Mouse (Mus musculus): ENCODE measurements around the gene Naxd. TPM values are rescaled to one million over a fixed set of nuclear protein-coding genes. Genes with fewer than 3 reads are reported as not detected.
"Not testable (repeated sequence)": the region's sequence is repeated elsewhere in the genome, so short reads cannot be mapped to it uniquely, and the experiment has no call there.

The Naxd gene
- polyA plus RNA-seq, 1 experiment from 2014 or later: 108 TPM

DNA sequence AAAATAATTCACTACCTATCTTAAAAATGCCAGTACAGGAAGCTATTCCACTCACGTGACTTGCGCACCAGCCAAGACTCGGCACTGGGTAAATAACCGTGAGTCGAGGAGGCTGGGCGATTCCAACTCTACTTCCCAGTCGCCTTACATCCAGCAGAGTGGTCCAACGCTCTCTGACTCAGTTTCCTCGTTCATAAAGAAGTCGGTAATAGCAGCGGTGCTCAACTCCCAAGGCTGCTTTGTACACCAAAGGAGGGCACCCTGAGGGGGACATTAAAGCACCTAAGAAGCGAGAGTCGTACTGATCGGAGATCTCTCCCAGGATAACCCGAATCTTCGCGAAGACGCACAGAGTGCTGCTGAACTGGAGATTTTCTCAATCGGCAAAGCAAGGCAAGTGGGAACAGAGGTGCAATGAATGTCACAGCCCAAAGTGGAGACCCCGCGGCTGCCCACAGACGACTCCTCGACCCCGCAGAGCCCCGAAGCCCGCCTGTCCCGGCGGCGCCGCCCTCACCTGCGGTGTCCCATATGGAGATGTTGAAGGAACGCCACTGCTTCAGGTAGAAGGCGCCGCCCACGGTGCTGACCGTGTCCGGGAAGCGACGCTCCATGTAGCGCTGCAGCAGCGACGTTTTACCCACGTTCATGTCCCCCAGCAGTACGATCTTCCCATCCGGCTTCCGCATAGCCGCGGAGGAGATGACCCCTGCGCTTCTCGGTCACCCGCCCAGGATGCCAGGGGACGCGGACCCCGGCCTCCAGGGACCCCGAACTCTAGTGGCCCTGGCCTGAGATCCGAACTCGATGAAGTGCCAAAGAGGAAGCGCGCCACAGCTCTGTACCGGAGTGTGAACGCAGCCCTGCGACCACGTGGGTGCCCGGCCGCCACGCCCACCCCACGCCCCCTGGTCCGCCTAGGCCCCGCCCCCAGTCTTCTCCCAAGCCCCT is 19.2 kb upstream of the Naxd start, which contains the start of gene Rab20:
Gene Rab20, minus strand, starts transcription at position 900 of the 951 bp plus-strand sequence.
- Histone ChIP-seq H3K9me3 (ENCODE audit: control insufficient read depth, low read length) (no peaks in the 10 kb centered on the region), H3K4me3 (ENCODE audit: low read depth, low read length) (peak within 1 kb of the TSS; percentile 39), H3K9ac (ENCODE audit: low read length) (peak within 1 kb of the TSS; percentile 37), H3K36me3 (ENCODE audit: control insufficient read depth, insufficient read depth, low read length) (no peaks in the 10 kb centered on the region), H3K27ac (ENCODE audit: low read depth, low read length) (no peak within 1 kb of the TSS), H3K4me1 (ENCODE audit: control insufficient read depth, insufficient read depth, low read length) (peaks cover 11% of the 10 kb centered on the region; the same call in 1 of the 2 replicates), H3K27me3 (ENCODE audit: control insufficient read depth, insufficient read depth, low read length) (peaks cover 63% of the 10 kb centered on the region), H3K4me2 (ENCODE audit: low read depth) (peak within 1 kb of the TSS; percentile 94)
- DNase-seq (ENCODE audit: low spot score): peak; percentile 72
- peak; percentile 71 for ATAC-seq (ENCODE audit: insufficient read depth, low FRiP score, low TSS enrichment)
- whole genome bisulfite sequencing: under 1% methylated on average over 68 of the region's 69 CpGs

DNA sequence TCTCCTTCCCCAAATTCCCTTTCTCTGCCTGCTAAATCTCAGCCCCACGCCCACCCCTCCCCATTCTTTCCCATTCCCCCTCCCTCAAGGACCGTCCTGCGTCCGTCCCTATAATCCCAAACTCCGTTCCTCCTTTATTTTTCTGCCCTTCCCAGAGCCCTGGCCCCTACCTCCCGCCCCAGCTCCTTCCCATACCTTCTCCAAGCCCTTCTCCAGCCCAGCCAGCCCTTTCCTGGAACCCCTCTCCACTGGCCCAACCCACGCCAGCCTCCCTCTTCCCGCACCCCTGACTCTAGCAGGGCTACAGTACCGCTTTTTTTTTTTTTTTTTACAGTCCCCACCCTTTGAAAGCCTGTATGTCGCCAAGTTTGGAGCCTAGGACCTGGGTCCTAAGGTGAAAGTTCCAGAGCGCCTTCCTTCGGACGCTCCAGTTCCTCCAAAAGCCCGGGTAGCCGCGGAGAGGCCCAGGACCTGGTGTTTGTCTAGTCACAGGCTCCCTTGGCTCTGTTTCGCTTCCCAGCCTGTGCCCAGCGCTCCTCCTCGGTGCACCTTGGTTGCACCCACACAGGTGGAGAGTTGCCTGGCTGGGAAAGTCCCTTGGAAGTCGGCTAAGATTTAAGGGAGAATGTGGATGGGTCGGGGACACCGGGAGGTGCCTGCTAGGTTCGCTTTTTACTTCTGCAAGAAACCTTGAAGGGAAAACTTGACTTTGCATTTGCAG is 18.3 kb upstream of the Naxd start:
- Histone ChIP-seq H3K9ac (ENCODE audit: low read length) (no peak overlapping the region), H3K27ac (ENCODE audit: low read depth, low read length) (no peak overlapping the region), H3K4me3 (ENCODE audit: low read depth, low read length) (peak overlapping the region; percentile 39), H3K4me1 (ENCODE audit: control insufficient read depth, insufficient read depth, low read length) (peaks cover 11% of the 10 kb centered on the region; the same call in 1 of the 2 replicates), H3K27me3 (ENCODE audit: control insufficient read depth, insufficient read depth, low read length) (peaks cover 63% of the 10 kb centered on the region), H3K9me3 (ENCODE audit: control insufficient read depth, low read length) (no peaks in the 10 kb centered on the region), H3K36me3 (ENCODE audit: control insufficient read depth, insufficient read depth, low read length) (no peaks in the 10 kb centered on the region), H3K4me2 (ENCODE audit: low read depth) (peak overlapping the region; percentile 94)
- DNase-seq (ENCODE audit: low spot score): no peak
- ATAC-seq (ENCODE audit: insufficient read depth, low FRiP score, low TSS enrichment): 0 out of 2 replicates have a peak, but pooled peaks have one; percentile 23
- 2% methylated on average over 22 of the region's 23 CpGs for WGBS

DNA sequence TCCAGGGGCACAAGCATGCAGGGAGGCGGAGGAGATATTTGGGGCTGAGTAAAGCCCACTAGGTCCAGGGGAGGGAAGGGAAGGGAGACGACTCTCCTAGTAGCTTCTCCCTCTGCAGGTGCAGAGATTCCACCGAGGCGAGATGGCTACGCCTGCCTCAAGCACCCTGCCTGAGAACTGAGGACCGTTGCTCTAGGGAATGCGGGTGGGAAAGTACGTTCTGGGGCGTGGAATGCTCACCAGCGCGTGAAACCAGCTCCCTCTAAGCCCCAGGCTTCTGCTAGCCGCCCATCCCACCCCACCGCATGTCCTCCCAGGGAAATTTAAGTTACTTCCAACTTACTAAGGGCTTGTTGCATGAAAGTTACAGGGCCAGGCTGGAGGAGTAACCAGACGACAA is 17.7 kb upstream of the Naxd start:
- peaks cover 11% of the 10 kb centered on the region; the same call in 1 of the 2 replicates for H3K4me1 ChIP-seq (ENCODE audit: control insufficient read depth, insufficient read depth, low read length)
- no peak overlapping the region for H3K9ac ChIP-seq (ENCODE audit: low read length)
- H3K36me3 ChIP-seq (ENCODE audit: control insufficient read depth, insufficient read depth, low read length): no peaks in the 10 kb centered on the region
- ATAC-seq (ENCODE audit: insufficient read depth, low FRiP score, low TSS enrichment) (no peak), DNase-seq (ENCODE audit: low spot score) (no peak)
- no peak overlapping the region for H3K4me3 ChIP-seq (ENCODE audit: low read depth, low read length)
- H3K27ac ChIP-seq (ENCODE audit: low read depth, low read length): no peak overlapping the region
- H3K27me3 ChIP-seq (ENCODE audit: control insufficient read depth, insufficient read depth, low read length): peaks cover 60% of the 10 kb centered on the region
- WGBS: 4% methylated on average over 14 of the region's 14 CpGs
- H3K9me3 ChIP-seq (ENCODE audit: control insufficient read depth, low read length): no peaks in the 10 kb centered on the region
- no peak overlapping the region for H3K4me2 ChIP-seq (ENCODE audit: low read depth)

DNA sequence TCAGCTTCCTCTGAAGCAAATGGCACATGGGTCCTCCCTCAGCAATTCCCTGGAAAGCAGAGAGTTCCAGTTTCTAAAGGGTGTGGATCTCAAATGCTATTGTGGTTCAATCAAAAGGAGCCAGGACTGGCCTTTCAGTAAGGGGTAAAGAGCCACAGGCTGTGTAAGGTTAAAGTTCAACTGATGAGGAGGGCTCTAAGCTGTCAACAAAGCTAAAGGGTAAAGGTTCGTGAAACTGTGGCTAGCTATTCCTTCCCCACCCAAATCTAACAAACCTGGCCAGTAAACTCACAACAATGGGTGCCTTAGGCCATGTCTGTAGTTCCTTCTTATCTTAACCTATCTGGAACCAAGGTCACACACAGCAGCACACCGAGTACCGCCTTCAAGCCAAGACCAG is 15.4 kb upstream of the Naxd start:
- H3K4me1 ChIP-seq (ENCODE audit: control insufficient read depth, insufficient read depth, low read length): peaks cover 11% of the 10 kb centered on the region; the same call in 1 of the 2 replicates
- ATAC-seq (ENCODE audit: insufficient read depth, low FRiP score, low TSS enrichment): no peak
- no peaks in the 10 kb centered on the region for H3K9me3 ChIP-seq (ENCODE audit: control insufficient read depth, low read length)
- no peak for DNase-seq (ENCODE audit: low spot score)
- H3K36me3 ChIP-seq (ENCODE audit: control insufficient read depth, insufficient read depth, low read length): no peaks in the 10 kb centered on the region
- no peak overlapping the region for H3K4me2 ChIP-seq (ENCODE audit: low read depth)
- no peak overlapping the region for H3K27ac ChIP-seq (ENCODE audit: low read depth, low read length)
- no peak overlapping the region for H3K9ac ChIP-seq (ENCODE audit: low read length)
- WGBS: 53% methylated on average over 3 of the region's 3 CpGs
- H3K27me3 ChIP-seq (ENCODE audit: control insufficient read depth, insufficient read depth, low read length): peaks cover 41% of the 10 kb centered on the region
- no peak overlapping the region for H3K4me3 ChIP-seq (ENCODE audit: low read depth, low read length)

DNA sequence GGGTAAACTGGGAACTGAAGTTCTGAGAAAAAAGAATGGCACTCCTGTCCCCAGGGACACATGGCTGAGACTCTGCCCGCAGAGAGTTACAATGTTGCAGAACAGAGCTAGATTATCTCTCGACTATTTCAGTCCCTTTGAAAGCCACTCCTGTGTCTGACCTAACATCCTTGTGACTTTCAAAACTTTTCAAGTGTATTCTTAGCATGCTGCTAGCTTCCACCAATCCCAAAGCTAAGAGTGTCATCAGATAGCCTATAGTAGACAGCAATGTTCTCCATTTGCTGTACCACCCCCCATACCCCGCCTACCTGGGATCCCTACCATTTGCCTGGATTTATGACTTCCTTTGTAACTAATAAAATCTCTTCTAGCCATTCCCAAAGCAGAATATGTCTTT is 14.8 kb upstream of the Naxd start:
- H3K9ac ChIP-seq (ENCODE audit: low read length): no peak overlapping the region
- WGBS: 70% methylated on average over 3 of the region's 3 CpGs
- DNase-seq (ENCODE audit: low spot score): no peak

DNA sequence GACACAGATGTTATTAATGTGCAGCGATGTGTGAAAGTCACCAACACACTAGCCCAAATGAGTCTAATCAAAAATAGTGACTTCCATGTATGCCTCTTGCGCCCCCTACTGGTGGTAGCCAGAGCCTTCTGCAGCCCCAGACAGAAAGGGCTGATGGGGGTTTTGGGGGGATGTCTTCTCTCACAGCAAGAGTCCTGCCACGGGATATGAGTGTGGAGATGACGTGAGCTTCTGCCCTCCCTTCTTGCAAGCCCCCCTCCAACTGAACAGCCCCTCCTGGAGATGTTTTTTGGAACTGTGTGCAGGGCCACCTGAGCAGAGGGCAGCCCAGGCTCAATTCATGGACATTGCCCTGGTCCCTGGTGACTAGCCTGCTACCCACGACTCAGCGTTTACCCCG is 11.2 kb upstream of the Naxd start:
- H3K4me2 ChIP-seq (ENCODE audit: low read depth): no peak overlapping the region
- no peaks in the 10 kb centered on the region for H3K4me1 ChIP-seq (ENCODE audit: control insufficient read depth, insufficient read depth, low read length)
- no peak for ATAC-seq (ENCODE audit: insufficient read depth, low FRiP score, low TSS enrichment)
- H3K27ac ChIP-seq (ENCODE audit: low read depth, low read length): no peak overlapping the region
- H3K36me3 ChIP-seq (ENCODE audit: control insufficient read depth, insufficient read depth, low read length): no peaks in the 10 kb centered on the region
- H3K9ac ChIP-seq (ENCODE audit: low read length): no peak overlapping the region
- peaks cover 5% of the 10 kb centered on the region; the same call in 1 of the 2 replicates for H3K27me3 ChIP-seq (ENCODE audit: control insufficient read depth, insufficient read depth, low read length)
- WGBS: 25% methylated on average over 7 of the region's 7 CpGs
- H3K4me3 ChIP-seq (ENCODE audit: low read depth, low read length): no peak overlapping the region
- no peaks in the 10 kb centered on the region for H3K9me3 ChIP-seq (ENCODE audit: control insufficient read depth, low read length)
- DNase-seq (ENCODE audit: low spot score): peak; percentile 71

More for the DNA sequence above, 14.8 kb upstream of the Naxd start:
- no peak for ATAC-seq (ENCODE audit: insufficient read depth, low FRiP score, low TSS enrichment)
- Histone ChIP-seq H3K27ac (ENCODE audit: low read depth, low read length) (no peak overlapping the region), H3K27me3 (ENCODE audit: control insufficient read depth, insufficient read depth, low read length) (peaks cover 34% of the 10 kb centered on the region), H3K4me2 (ENCODE audit: low read depth) (no peak overlapping the region), H3K9me3 (ENCODE audit: control insufficient read depth, low read length) (no peaks in the 10 kb centered on the region), H3K4me3 (ENCODE audit: low read depth, low read length) (no peak overlapping the region), H3K36me3 (ENCODE audit: control insufficient read depth, insufficient read depth, low read length) (no peaks in the 10 kb centered on the region), H3K4me1 (ENCODE audit: control insufficient read depth, insufficient read depth, low read length) (peaks cover 10% of the 10 kb centered on the region; the same call in 1 of the 2 replicates)

DNA sequence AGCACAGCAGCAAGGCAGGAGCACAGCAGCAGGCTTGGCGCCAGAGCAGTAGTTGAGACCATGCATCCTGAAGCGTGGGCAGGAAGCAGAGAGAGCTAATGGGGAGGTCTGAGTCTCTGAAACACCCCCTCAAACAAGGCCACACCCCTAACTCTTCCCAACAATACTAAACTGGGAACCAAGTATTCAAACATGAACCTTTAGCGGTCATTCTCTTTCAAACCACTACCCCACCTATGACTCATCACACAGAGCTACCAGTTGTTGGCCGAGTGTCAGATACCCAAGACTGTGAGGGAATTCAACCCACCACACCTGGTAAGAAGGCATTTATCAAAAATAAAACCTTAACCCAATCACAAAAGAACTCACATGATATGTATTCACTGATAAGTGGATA is 10.1 kb upstream of the Naxd start:
- Histone ChIP-seq H3K36me3 (ENCODE audit: control insufficient read depth, insufficient read depth, low read length) (no peaks in the 10 kb centered on the region), H3K4me1 (ENCODE audit: control insufficient read depth, insufficient read depth, low read length) (no peaks in the 10 kb centered on the region), H3K4me2 (ENCODE audit: low read depth) (no peak overlapping the region), H3K27ac (ENCODE audit: low read depth, low read length) (no peak overlapping the region), H3K9ac (ENCODE audit: low read length) (no peak overlapping the region), H3K9me3 (ENCODE audit: control insufficient read depth, low read length) (no peaks in the 10 kb centered on the region), H3K27me3 (ENCODE audit: control insufficient read depth, insufficient read depth, low read length) (no peaks in the 10 kb centered on the region), H3K4me3 (ENCODE audit: low read depth, low read length) (no peak overlapping the region)
- whole genome bisulfite sequencing: 80% methylated on average over 4 of the region's 4 CpGs
- no peak for DNase-seq (ENCODE audit: low spot score)
- no peak for ATAC-seq (ENCODE audit: insufficient read depth, low FRiP score, low TSS enrichment)

DNA sequence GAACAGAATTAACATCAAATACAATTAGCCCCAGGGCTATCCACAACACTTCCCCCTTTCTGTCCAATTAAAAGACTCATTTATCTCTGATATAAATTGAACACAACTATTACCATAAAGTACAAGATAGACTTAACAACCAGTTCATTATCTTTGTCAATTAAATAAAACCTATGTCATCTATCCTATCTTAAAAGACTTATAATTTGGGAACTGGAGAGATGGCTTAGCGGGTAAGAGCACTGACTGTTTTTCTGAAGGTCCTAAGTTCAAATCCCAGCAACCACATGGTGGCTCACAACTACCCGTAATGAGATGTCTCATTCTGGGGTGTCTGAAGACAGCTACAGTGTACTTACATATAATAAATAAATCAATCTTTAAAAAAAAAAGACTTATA is 5.0 kb upstream of the Naxd start:
- H3K27me3 ChIP-seq (ENCODE audit: control insufficient read depth, insufficient read depth, low read length); DNase-seq (ENCODE audit: low spot score); H3K9ac ChIP-seq (ENCODE audit: low read length); H3K27ac ChIP-seq (ENCODE audit: low read depth, low read length); H3K4me2 ChIP-seq (ENCODE audit: low read depth); H3K9me3 ChIP-seq (ENCODE audit: control insufficient read depth, low read length); H3K36me3 ChIP-seq (ENCODE audit: control insufficient read depth, insufficient read depth, low read length); H3K4me3 ChIP-seq (ENCODE audit: low read depth, low read length); ATAC-seq (ENCODE audit: insufficient read depth, low FRiP score, low TSS enrichment); H3K4me1 ChIP-seq (ENCODE audit: control insufficient read depth, insufficient read depth, low read length): not testable (repeated sequence)
- WGBS: 88% methylated on average over 2 of the region's 2 CpGs

Data from neural tube, embryonic 11.5 days (tissue).